11 mouse cellular contexts compared by ENCODE assay signal in the genomic region with DNA sequence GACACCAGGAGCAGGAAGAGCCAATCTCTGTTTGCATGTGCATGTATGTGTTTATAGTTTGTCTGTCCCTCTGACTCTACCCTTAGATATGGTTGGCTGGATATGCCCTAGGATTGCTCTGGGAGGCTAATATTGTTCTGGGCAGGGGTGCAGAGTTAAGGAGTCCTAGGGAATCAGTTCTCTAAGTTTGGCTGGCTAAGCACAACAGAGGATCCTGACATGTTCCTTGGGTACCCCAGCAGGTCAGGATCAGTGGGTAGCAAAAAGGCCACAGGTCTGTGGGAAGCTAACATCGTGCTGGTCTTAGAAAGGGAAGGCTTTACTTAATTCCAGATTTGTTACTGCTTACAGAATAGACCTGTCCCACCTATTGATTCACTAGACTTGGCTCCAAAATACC. TPM values are rescaled to one million over a fixed set of nuclear protein-coding genes. Genes with fewer than 3 reads are reported as not detected.
DNase-seq lines count a peak whose midpoint lies in the region; ATAC-seq and TF ChIP-seq lines count a peak whose summit lies in the region.
"Had no signal": no experiment of that assay in that cellular context is flagged by ENCODE, and none has a peak within 500 bp of the region (broad histone marks: within the 10 kb centered on the region; RNA-seq: fewer than 3 reads in every experiment).

No protein-coding gene starts in this region.

- WGBS in kidney, embryonic 14.5 days = 78% methylated on average over 1 of the region's 1 CpGs
- WGBS in intestine, embryonic 14.5 days = 95% methylated on average over 1 of the region's 1 CpGs
- 78% methylated on average over 1 of the region's 1 CpGs for WGBS in liver, embryonic 15.5 days (ENCODE audit: insufficient replicate concordance)
- 79% methylated on average over 1 of the region's 1 CpGs for WGBS in midbrain, postnatal 0 days

- H3K27me3 ChIP-seq in kidney, embryonic 14.5 days (ENCODE audit: control insufficient read depth, insufficient read depth, low read length) = no peaks in the 10 kb centered on the region
- no peaks in the 10 kb centered on the region for H3K27me3 ChIP-seq in intestine, embryonic 14.5 days (replicated peaks; ENCODE audit: control insufficient read depth, insufficient read depth, low read length)
- no peaks in the 10 kb centered on the region for H3K27me3 ChIP-seq in liver, embryonic 15.5 days
- H3K27me3 ChIP-seq in midbrain, postnatal 0 days (ENCODE audit: insufficient read depth, low read length) = no peaks in the 10 kb centered on the region

- TF ChIP-seq CTCF in midbrain, postnatal 0 days (IDR thresholded peaks at IDR 0.05) = no peak

- peaks cover 11% of the 10 kb centered on the region for H3K36me3 ChIP-seq in kidney, embryonic 14.5 days (ENCODE audit: control insufficient read depth, insufficient read depth, low read length)
- H3K36me3 ChIP-seq in intestine, embryonic 14.5 days (ENCODE audit: control insufficient read depth, insufficient read depth, low read length) = peaks cover 15% of the 10 kb centered on the region
- H3K36me3 ChIP-seq in liver, embryonic 15.5 days (replicated peaks) = no peaks in the 10 kb centered on the region; the same call in 1 of the 2 replicates
- peaks cover 13% of the 10 kb centered on the region for H3K36me3 ChIP-seq in midbrain, postnatal 0 days (ENCODE audit: insufficient read depth, low read length)

- no peak overlapping the region for H3K4me3 ChIP-seq in kidney, embryonic 14.5 days (ENCODE audit: low read length)
- H3K4me3 ChIP-seq in intestine, embryonic 14.5 days (ENCODE audit: low read depth, low read length) = no peak overlapping the region
- H3K4me3 ChIP-seq in liver, embryonic 15.5 days (replicated peaks) = no peak overlapping the region
- no peak overlapping the region for H3K4me3 ChIP-seq in midbrain, postnatal 0 days (ENCODE audit: low read depth, low read length)

- H3K9me3 ChIP-seq in kidney, embryonic 14.5 days (ENCODE audit: control insufficient read depth, low read length) = no peaks in the 10 kb centered on the region
- H3K9me3 ChIP-seq in intestine, embryonic 14.5 days (ENCODE audit: control insufficient read depth, low read length) = no peaks in the 10 kb centered on the region
- no peaks in the 10 kb centered on the region for H3K9me3 ChIP-seq in liver, embryonic 15.5 days (replicated peaks)
- no peaks in the 10 kb centered on the region for H3K9me3 ChIP-seq in midbrain, postnatal 0 days (ENCODE audit: low read length)

- no peak for ATAC-seq in kidney, embryonic 14.5 days (ENCODE audit: low FRiP score, low TSS enrichment)
- ATAC-seq in intestine, embryonic 14.5 days (replicated peaks; ENCODE audit: low FRiP score, low TSS enrichment, low read depth) = no peak
- ATAC-seq in liver, embryonic 15.5 days (ENCODE audit: insufficient read depth) = no peak
- no peak for ATAC-seq in midbrain, postnatal 0 days (ENCODE audit: low FRiP score)
- ATAC-seq in granulocyte monocyte progenitor cell, adult 5-6 weeks (replicated peaks; ENCODE audit: poor library complexity, severe bottlenecking) = no peak

- peak overlapping the region; percentile 8; the same call in 1 of the 2 replicates for H3K4me2 ChIP-seq in kidney, embryonic 14.5 days (replicated peaks; ENCODE audit: low read depth, low read length)
- no peak overlapping the region for H3K4me2 ChIP-seq in intestine, embryonic 14.5 days (ENCODE audit: low read length)
- peak overlapping the region; percentile 98 for H3K4me2 ChIP-seq in liver, embryonic 15.5 days
- no peak overlapping the region for H3K4me2 ChIP-seq in midbrain, postnatal 0 days (ENCODE audit: low read depth, low read length, poor library complexity, severe bottlenecking)

- intact Hi-C loops in heart, postnatal 10 days (cut with DNase I) = loop anchor here (2.0 kb wide), 2 partner anchors 59 to 187 kb away; partner anchors contain the start of gene Dnajc5

- peaks cover 28% of the 10 kb centered on the region for H3K4me1 ChIP-seq in kidney, embryonic 14.5 days (ENCODE audit: control insufficient read depth, insufficient read depth, low read length)
- H3K4me1 ChIP-seq in intestine, embryonic 14.5 days (replicated peaks; ENCODE audit: control insufficient read depth, insufficient read depth, low read length) = peaks cover 24% of the 10 kb centered on the region
- H3K4me1 ChIP-seq in liver, embryonic 15.5 days (replicated peaks) = peaks cover 75% of the 10 kb centered on the region
- H3K4me1 ChIP-seq in midbrain, postnatal 0 days (ENCODE audit: insufficient read depth, low read length) = peaks cover 7% of the 10 kb centered on the region; the same call in 1 of the 2 replicates

- DNase-seq in heart, adult 11 months = peak; percentile 72
- no peak for DNase-seq in heart, postnatal 10 days
- no peak for DNase-seq in kidney, postnatal 14 days
- peak; percentile 40 for DNase-seq in intestine, embryonic 14.5 days (ENCODE audit: low spot score)
- no peak for DNase-seq in midbrain, postnatal 0 days (ENCODE audit: low spot score)
- DNase-seq: kidney, adult 11 months; lung, postnatal 10 days; thymus, postnatal 25 days had no signal

- H3K27ac ChIP-seq in kidney, embryonic 14.5 days (ENCODE audit: low read depth, low read length) = peak overlapping the region; percentile 88; the same call in 1 of the 2 replicates
- no peak overlapping the region for H3K27ac ChIP-seq in intestine, embryonic 14.5 days (ENCODE audit: low read depth)
- peak overlapping the region; percentile 66; the same call in 1 of the 2 replicates for H3K27ac ChIP-seq in liver, embryonic 15.5 days (replicated peaks)
- H3K27ac ChIP-seq in midbrain, postnatal 0 days (ENCODE audit: low read depth, low read length) = no peak overlapping the region

- H3K9ac ChIP-seq in kidney, embryonic 14.5 days (ENCODE audit: low read depth, low read length) = no peak overlapping the region
- H3K9ac ChIP-seq in intestine, embryonic 14.5 days (ENCODE audit: low read length) = no peak overlapping the region
- no peak overlapping the region for H3K9ac ChIP-seq in liver, embryonic 15.5 days
- no peak overlapping the region for H3K9ac ChIP-seq in midbrain, postnatal 0 days (replicated peaks; ENCODE audit: low read length, poor library complexity, severe bottlenecking)

RNA-seq across cellular contexts. Expression of gene Uckl1, which starts 5.0 kb away (rescaled TPM):
- 10 to 100 TPM; 43.3 to 47.1 TPM for total RNA-seq in heart, postnatal 10 days (2021)
- 45.3 and 49.4 TPM in 2 replicates for polyA plus RNA-seq in kidney, embryonic 14.5 days (2014; fragmentation: Nextera tagmentation; extraction: Ambion mirVana)
- 62.8 and 65.1 TPM in 2 replicates for polyA plus RNA-seq in intestine, embryonic 14.5 days (2014; fragmentation: Nextera tagmentation; extraction: Ambion mirVana)
- polyA plus RNA-seq in liver, embryonic 15.5 days (2015; fragmentation: Nextera tagmentation; extraction: Ambion mirVana) = 20.4 and 27.5 TPM in 2 replicates
- total RNA-seq in midbrain, postnatal 0 days (2014; rRNA removed) = 49.8 and 63.9 TPM in 2 replicates
- polyA plus RNA-seq in midbrain, postnatal 0 days (2015; fragmentation: Nextera tagmentation; extraction: Ambion mirVana) = 45.2 and 52.7 TPM in 2 replicates
- total RNA-seq in granulocyte monocyte progenitor cell, adult 5-6 weeks (2014; fragmentation: Nextera tagmentation) = 118 and 128 TPM in 2 replicates
- total RNA-seq in granulocyte monocyte progenitor cell, adult 5-6 weeks (2017) = 41.5 and 54.1 TPM in 2 replicates

RNA-seq across cellular contexts. Expression of gene Prpf6, which starts 12.0 kb away (rescaled TPM):
- total RNA-seq in heart, postnatal 10 days (2021) = 10 to 100 TPM; 37.0 to 41.1 TPM
- 64.5 and 64.8 TPM in 2 replicates for polyA plus RNA-seq in kidney, embryonic 14.5 days (2014; fragmentation: Nextera tagmentation; extraction: Ambion mirVana)
- 53.6 and 59.9 TPM in 2 replicates for polyA plus RNA-seq in intestine, embryonic 14.5 days (2014; fragmentation: Nextera tagmentation; extraction: Ambion mirVana)
- 23.8 and 25.9 TPM in 2 replicates for polyA plus RNA-seq in liver, embryonic 15.5 days (2015; fragmentation: Nextera tagmentation; extraction: Ambion mirVana)
- total RNA-seq in midbrain, postnatal 0 days (2014; rRNA removed) = 34.4 and 39.3 TPM in 2 replicates
- 40.5 and 40.6 TPM in 2 replicates for polyA plus RNA-seq in midbrain, postnatal 0 days (2015; fragmentation: Nextera tagmentation; extraction: Ambion mirVana)
- 30.8 and 35.2 TPM in 2 replicates for total RNA-seq in granulocyte monocyte progenitor cell, adult 5-6 weeks (2014; fragmentation: Nextera tagmentation)
- 68.8 and 71.6 TPM in 2 replicates for total RNA-seq in granulocyte monocyte progenitor cell, adult 5-6 weeks (2017)

RNA-seq across cellular contexts. Expression of gene Zfp512b, which starts 12.9 kb away (rescaled TPM):
- 10 to 100 TPM; 31.2 to 39.5 TPM for total RNA-seq in heart, postnatal 10 days (2021)
- polyA plus RNA-seq in kidney, embryonic 14.5 days (2014; fragmentation: Nextera tagmentation; extraction: Ambion mirVana) = 28.5 and 50.6 TPM in 2 replicates
- 35.0 TPM in 2 replicates for polyA plus RNA-seq in intestine, embryonic 14.5 days (2014; fragmentation: Nextera tagmentation; extraction: Ambion mirVana)
- polyA plus RNA-seq in liver, embryonic 15.5 days (2015; fragmentation: Nextera tagmentation; extraction: Ambion mirVana) = 9.3 and 9.6 TPM in 2 replicates
- total RNA-seq in midbrain, postnatal 0 days (2014; rRNA removed) = 60.0 and 85.1 TPM in 2 replicates
- 81.1 and 99.7 TPM in 2 replicates for polyA plus RNA-seq in midbrain, postnatal 0 days (2015; fragmentation: Nextera tagmentation; extraction: Ambion mirVana)
- total RNA-seq in granulocyte monocyte progenitor cell, adult 5-6 weeks (2014; fragmentation: Nextera tagmentation) = 21.1 and 23.5 TPM in 2 replicates
- 11.6 and 15.6 TPM in 2 replicates for total RNA-seq in granulocyte monocyte progenitor cell, adult 5-6 weeks (2017)

RNA-seq across cellular contexts. Expression of gene Samd10, which starts 19.3 kb away (rescaled TPM):
- total RNA-seq in heart, postnatal 10 days (2021) = 1 to 10 TPM; 2.7 to 3.2 TPM
- polyA plus RNA-seq in kidney, embryonic 14.5 days (2014; fragmentation: Nextera tagmentation; extraction: Ambion mirVana) = 24.5 and 29.2 TPM in 2 replicates
- 25.4 and 26.4 TPM in 2 replicates for polyA plus RNA-seq in intestine, embryonic 14.5 days (2014; fragmentation: Nextera tagmentation; extraction: Ambion mirVana)
- polyA plus RNA-seq in liver, embryonic 15.5 days (2015; fragmentation: Nextera tagmentation; extraction: Ambion mirVana) = 2.2 and 2.6 TPM in 2 replicates
- total RNA-seq in midbrain, postnatal 0 days (2014; rRNA removed) = 140 and 142 TPM in 2 replicates
- polyA plus RNA-seq in midbrain, postnatal 0 days (2015; fragmentation: Nextera tagmentation; extraction: Ambion mirVana) = 174 and 179 TPM in 2 replicates
- 6.2 and 13.1 TPM in 2 replicates for total RNA-seq in granulocyte monocyte progenitor cell, adult 5-6 weeks (2014; fragmentation: Nextera tagmentation)
- total RNA-seq in granulocyte monocyte progenitor cell, adult 5-6 weeks (2017) = 3.2 and 4.5 TPM in 2 replicates

RNA-seq across cellular contexts. Expression of gene Dnajc5, which starts 59.4 kb away (rescaled TPM):
- total RNA-seq in heart, postnatal 10 days (2021) = 100 to 1,000 TPM in 1 of 2 experiments, 10 to 100 TPM in 1; 96.7 to 104 TPM
- 41.5 and 82.2 TPM in 2 replicates for polyA plus RNA-seq in kidney, embryonic 14.5 days (2014; fragmentation: Nextera tagmentation; extraction: Ambion mirVana)
- 79.4 and 79.8 TPM in 2 replicates for polyA plus RNA-seq in intestine, embryonic 14.5 days (2014; fragmentation: Nextera tagmentation; extraction: Ambion mirVana)
- 27.7 and 29.8 TPM in 2 replicates for polyA plus RNA-seq in liver, embryonic 15.5 days (2015; fragmentation: Nextera tagmentation; extraction: Ambion mirVana)
- total RNA-seq in midbrain, postnatal 0 days (2014; rRNA removed) = 416 and 487 TPM in 2 replicates
- polyA plus RNA-seq in midbrain, postnatal 0 days (2015; fragmentation: Nextera tagmentation; extraction: Ambion mirVana) = 303 and 316 TPM in 2 replicates
- 43.8 and 47.1 TPM in 2 replicates for total RNA-seq in granulocyte monocyte progenitor cell, adult 5-6 weeks (2014; fragmentation: Nextera tagmentation)
- 46.4 and 54.5 TPM in 2 replicates for total RNA-seq in granulocyte monocyte progenitor cell, adult 5-6 weeks (2017)

Comparison
In these comparisons a context has a peak if more than half of its experiments do, and no peak if none do; other contexts are left out.
1. DNase-seq: peak in heart, adult 11 months (single experiment) and intestine, embryonic 14.5 days (single experiment); none in heart, postnatal 10 days (0 of 2), kidney, postnatal 14 days (single experiment) and midbrain, postnatal 0 days (single experiment).
2. H3K27ac ChIP-seq: peak in kidney, embryonic 14.5 days (single experiment) and liver, embryonic 15.5 days (single experiment); none in intestine, embryonic 14.5 days (single experiment) and midbrain, postnatal 0 days (single experiment).
3. H3K4me2 ChIP-seq: peak in kidney, embryonic 14.5 days (single experiment) and liver, embryonic 15.5 days (single experiment); none in intestine, embryonic 14.5 days (single experiment) and midbrain, postnatal 0 days (single experiment).